In the genomic region with DNA sequence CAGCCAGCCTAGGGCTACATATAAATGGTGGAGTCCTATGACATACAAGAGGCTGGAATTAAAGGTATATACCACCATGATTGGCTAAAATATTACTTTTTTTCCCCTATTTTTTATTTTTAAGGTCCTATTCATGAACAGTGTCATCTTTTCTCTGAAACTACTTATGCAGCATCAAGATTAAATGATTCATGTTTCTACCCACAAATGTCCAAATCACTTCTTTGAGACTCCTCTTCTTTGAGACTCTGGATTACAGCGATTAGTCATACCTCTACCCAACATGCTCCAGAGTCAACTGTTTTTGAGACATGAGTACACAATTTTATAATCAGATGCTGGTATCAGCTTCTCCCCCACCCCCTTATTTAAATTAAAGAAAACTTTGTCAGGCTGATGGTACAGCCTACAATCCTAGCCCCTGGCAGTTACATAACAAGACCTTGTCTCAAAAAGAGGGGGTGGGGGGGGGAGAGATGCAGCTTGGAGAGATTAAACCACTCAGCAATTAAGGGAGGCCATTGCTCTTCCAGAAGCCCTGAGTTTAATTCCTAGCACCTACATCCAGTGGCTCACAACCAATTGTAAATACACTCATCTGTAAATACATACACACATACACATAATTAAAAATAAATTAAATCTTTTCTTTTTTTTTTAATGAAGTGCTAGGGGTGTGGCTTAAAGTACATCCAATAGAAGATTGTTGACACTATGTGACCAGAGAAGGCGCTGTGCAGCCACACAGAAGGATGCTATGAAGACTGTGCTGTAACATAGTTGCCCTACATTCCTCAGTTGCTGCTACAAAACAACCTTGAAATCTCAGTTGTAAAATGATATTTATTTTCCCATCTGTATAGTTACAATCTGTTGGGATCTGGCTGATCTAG, we compare ENCODE assay signal across 8 mouse cellular contexts. TPM values are rescaled to one million over a fixed set of nuclear protein-coding genes. Genes with fewer than 3 reads are reported as not detected.
DNase-seq lines count a peak whose midpoint lies in the region; ATAC-seq and TF ChIP-seq lines count a peak whose summit lies in the region.

No protein-coding gene starts in this region.

- DNase-seq in layer of hippocampus, adult 2 months (ENCODE audit: low spot score in 2 of 2), result no peak
- DNase-seq in layer of hippocampus, adult 11-12 months (ENCODE audit: low spot score), result no peak
- no peak for DNase-seq in Patski (ENCODE audit: low read depth, low spot score)
- peak; percentile 7 for DNase-seq in fibroblast of lung, adult 2 months (ENCODE audit: low read depth)
- no peak for DNase-seq in liver, embryonic 11.5 days (ENCODE audit: low spot score)
- DNase-seq in naive thymus-derived CD4-positive, alpha-beta T cell, adult 2 months (ENCODE audit: low read depth), result peak; percentile 74
- no peak for DNase-seq in ovary, adult 18-20 months (ENCODE audit: low spot score)
- no peak for DNase-seq in right cerebral cortex, adult 18-20 months

- H3K4me3 ChIP-seq in layer of hippocampus, adult 2 months, result no peak overlapping the region
- H3K4me3 ChIP-seq in liver, embryonic 11.5 days (ENCODE audit: low read depth, low read length), result no peak overlapping the region

- CTCF ChIA-PET in Patski (lab: Charles Lee), result no interaction called here

- no peaks in the 10 kb centered on the region for H3K9me3 ChIP-seq in liver, embryonic 11.5 days (ENCODE audit: control insufficient read depth, low read length)

- H3K9ac ChIP-seq in liver, embryonic 11.5 days (ENCODE audit: low read depth, low read length), result no peak overlapping the region

- H3K36me3 ChIP-seq in liver, embryonic 11.5 days (ENCODE audit: control insufficient read depth, insufficient read depth, low read length), result no peaks in the 10 kb centered on the region

- H3K4me2 ChIP-seq in liver, embryonic 11.5 days, result no peak overlapping the region

- 16% methylated on average over 2 of the region's 2 CpGs for WGBS in liver, embryonic 11.5 days

- peaks cover 13% of the 10 kb centered on the region for H3K27me3 ChIP-seq in Patski
- peaks cover 8% of the 10 kb centered on the region; the same call in 1 of the 2 replicates for H3K27me3 ChIP-seq in liver, embryonic 11.5 days (replicated peaks; ENCODE audit: control insufficient read depth, insufficient read depth, low read length)

- ATAC-seq in Patski, result peak; percentile 46
- peak; percentile 0; the same call in 1 of the 2 replicates for ATAC-seq in liver, embryonic 11.5 days (replicated peaks; ENCODE audit: low FRiP score)

- peak overlapping the region; percentile 99 for H3K27ac ChIP-seq in layer of hippocampus, adult 2 months
- peak overlapping the region; percentile 32; the same call in 1 of the 2 replicates for H3K27ac ChIP-seq in liver, embryonic 11.5 days (ENCODE audit: low read depth, low read length)

- POLR2A ChIA-PET in Patski (lab: Charles Lee), result no interaction called here

- in situ Hi-C loops in Patski (cut with MboI; ENCODE audit: low pct_unique_long_range_greater_than_20kb), result no loop called here

- peaks cover 6% of the 10 kb centered on the region; the same call in 1 of the 2 replicates for H3K4me1 ChIP-seq in liver, embryonic 11.5 days (replicated peaks; ENCODE audit: control insufficient read depth, insufficient read depth, low read length)

- peak; percentile 69 for TF ChIP-seq CTCF in layer of hippocampus, adult 2 months (conservative IDR thresholded peaks at IDR 0.05)
- peak; percentile 41 for TF ChIP-seq CTCF in Patski (IDR thresholded peaks at IDR 0.05)

RNA-seq across cellular contexts. Expression of a gene that starts 14.3 kb away (rescaled TPM):
- total RNA-seq in layer of hippocampus, adult 2 months (2021), result not detected
- polyA plus RNA-seq in Patski (2021), result not detected
- polyA plus RNA-seq in liver, embryonic 11.5 days (2014; fragmentation: Nextera tagmentation; extraction: Ambion mirVana), result 2.1 and 2.4 TPM in 2 replicates

RNA-seq across cellular contexts. Expression of a gene that starts 26.6 kb away (rescaled TPM):
- total RNA-seq in layer of hippocampus, adult 2 months (2021), result 100 to 1,000 TPM; 319 to 331 TPM
- polyA plus RNA-seq in Patski (2021), result 112 TPM
- 52.2 and 56.3 TPM in 2 replicates for polyA plus RNA-seq in liver, embryonic 11.5 days (2014; fragmentation: Nextera tagmentation; extraction: Ambion mirVana)

RNA-seq across cellular contexts. Expression of a gene that starts 30.2 kb away (rescaled TPM):
- total RNA-seq in layer of hippocampus, adult 2 months (2021), result 10 to 100 TPM; 11.0 to 11.2 TPM
- 12.7 TPM for polyA plus RNA-seq in Patski (2021)
- polyA plus RNA-seq in liver, embryonic 11.5 days (2014; fragmentation: Nextera tagmentation; extraction: Ambion mirVana), result 12.4 and 13.7 TPM in 2 replicates

Comparison
In these comparisons a context has a peak if more than half of its experiments do, and no peak if none do; other contexts are left out.
1. DNase-seq: peak in fibroblast of lung, adult 2 months (single experiment) and naive thymus-derived CD4-positive, alpha-beta T cell, adult 2 months (single experiment); none in layer of hippocampus, adult 2 months (0 of 2), layer of hippocampus, adult 11-12 months (single experiment), Patski (single experiment), liver, embryonic 11.5 days (single experiment), ovary, adult 18-20 months (single experiment) and right cerebral cortex, adult 18-20 months (single experiment).